Mouse (Mus musculus) left cerebral cortex, adult 2 months (tissue): ENCODE measurements at regions not wholly inside any gene's neighbourhood (a gene's known extent, or its start where the extent isn't known, plus 50 kb on each side); places are given as distances from the start of the nearest gene placed in this dataset.

ENCODE experiments used
- DNase-seq, 2 experiments: peaks; one replicate each; pipeline ENCODE4 v3.0.0; 2021 to 2022; ENCODE audit warnings: low spot score in 2 of 2, mixed read lengths in 1 of 2; ENCODE audit errors: extremely low spot score in 1 of 2
- H3K27ac ChIP-seq: fragments of 200-600 bp; 2 replicates; pipeline ENCODE4 v1.8.1; 2022
- H3K4me3 ChIP-seq: fragments of 200-600 bp; 2 replicates; pipeline ENCODE4 v1.8.1; 2022
- CTCF ChIP-seq: fragments of 200-600 bp; IDR thresholded peaks from 2 replicates; pipeline ENCODE4 v1.8.1; 2022; ENCODE audit warnings: antibody characterized with exemption, mild to moderate bottlenecking, moderate library complexity
- intact Hi-C: fragments of 180-260 bp; cut with DNase I; formaldehyde crosslinking; loops from one replicate; pipeline ENCODE4 v1.15.1; 2025

DNA sequence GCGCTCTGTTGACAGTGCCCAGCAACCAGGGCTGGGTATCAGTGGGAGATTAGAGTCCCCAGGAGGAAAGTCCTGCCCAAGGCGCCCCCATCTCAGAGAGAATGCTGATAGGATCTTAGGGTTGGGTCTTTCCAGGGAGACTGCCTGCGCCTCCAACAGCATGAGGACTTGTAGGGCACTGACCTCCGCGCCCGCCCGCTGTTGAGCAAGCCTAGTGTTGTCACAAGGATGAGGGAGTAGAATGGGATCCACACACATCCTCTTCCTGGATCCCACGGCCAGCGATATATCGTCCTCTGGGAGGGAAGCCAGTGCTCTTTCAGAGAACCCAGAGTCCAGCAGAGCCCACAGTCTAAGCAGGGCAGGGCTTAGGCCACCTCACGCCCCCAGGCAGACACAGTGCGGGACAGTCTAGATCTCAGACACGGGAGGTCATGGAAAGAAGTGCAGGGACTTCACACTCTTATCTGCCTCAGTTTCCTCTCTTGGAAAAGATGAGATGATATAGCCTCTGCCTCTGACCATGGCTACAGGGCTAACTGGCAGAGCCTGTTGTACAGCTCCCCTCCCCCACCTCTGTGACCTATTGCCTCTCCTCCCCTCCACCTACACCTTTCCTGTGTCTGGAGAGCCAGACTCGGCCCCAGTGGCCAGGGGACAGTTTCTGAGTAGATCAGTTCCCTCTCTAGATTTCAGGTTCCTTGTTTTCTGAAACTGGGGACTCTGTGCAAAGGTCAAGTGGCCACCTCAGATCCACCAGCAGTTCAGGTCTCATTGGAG, 52.0 kb upstream of the Dusp5 start:
- TF ChIP-seq CTCF = no peak
- no peak overlapping the region for H3K27ac ChIP-seq
- no peak overlapping the region for H3K4me3 ChIP-seq
- intact Hi-C loops = no loop called here
- no peak for DNase-seq

DNA sequence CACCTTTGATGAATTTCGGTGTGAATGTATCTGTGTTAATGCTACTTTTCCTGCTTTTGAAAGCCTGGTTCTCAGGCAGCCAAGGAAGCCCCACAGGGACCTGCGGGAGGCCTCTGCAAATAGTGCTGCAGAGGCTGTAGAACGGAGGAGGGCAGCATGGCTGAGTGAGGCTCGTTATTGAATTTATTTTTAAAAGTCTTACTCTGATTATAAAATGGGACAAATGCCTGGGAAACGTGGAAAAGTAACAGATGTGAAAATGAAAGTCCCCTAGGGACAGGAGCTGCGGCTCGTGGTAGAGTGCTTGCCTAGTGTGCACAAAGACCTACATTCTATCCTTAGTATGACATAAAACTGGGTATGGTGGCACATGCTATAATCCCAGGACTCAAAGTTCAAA, 59.7 kb upstream of the Dusp5 start:
- no peak for DNase-seq
- TF ChIP-seq CTCF = no peak
- no peak overlapping the region for H3K4me3 ChIP-seq
- intact Hi-C loops = no loop called here
- H3K27ac ChIP-seq = peak overlapping the region; percentile 5; the same call in 1 of the 2 replicates

GRCm38 (mm10) chr19:53464681-53465080, 64.2 kb upstream of the Dusp5 start:
- H3K27ac ChIP-seq = no peak overlapping the region
- DNase-seq = no peak
- intact Hi-C loops = no loop called here
- TF ChIP-seq CTCF = no peak
- H3K4me3 ChIP-seq = no peak overlapping the region

DNA sequence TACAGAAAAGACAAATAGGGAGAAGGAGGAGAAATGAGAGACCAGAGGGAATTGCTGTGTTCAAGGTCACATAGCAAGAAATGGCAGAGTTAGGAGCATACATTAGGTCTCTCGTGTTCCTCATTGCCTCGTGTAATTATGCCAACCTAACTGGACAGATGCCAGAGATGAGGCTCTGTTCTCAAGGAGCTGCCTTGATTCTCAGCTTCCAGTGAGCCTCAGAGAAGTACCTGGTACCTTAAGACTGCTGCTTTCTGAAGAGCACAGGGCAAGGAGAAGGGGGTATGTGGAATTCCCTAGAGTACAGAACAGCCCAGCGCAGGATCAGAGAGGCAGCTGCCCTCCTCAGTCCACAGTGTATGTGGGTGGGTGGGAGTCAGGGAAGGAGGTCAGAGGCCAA, 64.8 kb upstream of the Dusp5 start:
- Histone ChIP-seq H3K4me3 (no peak overlapping the region), H3K27ac (no peak overlapping the region)
- intact Hi-C loops = no loop called here
- no peak for TF ChIP-seq CTCF
- no peak for DNase-seq

DNA sequence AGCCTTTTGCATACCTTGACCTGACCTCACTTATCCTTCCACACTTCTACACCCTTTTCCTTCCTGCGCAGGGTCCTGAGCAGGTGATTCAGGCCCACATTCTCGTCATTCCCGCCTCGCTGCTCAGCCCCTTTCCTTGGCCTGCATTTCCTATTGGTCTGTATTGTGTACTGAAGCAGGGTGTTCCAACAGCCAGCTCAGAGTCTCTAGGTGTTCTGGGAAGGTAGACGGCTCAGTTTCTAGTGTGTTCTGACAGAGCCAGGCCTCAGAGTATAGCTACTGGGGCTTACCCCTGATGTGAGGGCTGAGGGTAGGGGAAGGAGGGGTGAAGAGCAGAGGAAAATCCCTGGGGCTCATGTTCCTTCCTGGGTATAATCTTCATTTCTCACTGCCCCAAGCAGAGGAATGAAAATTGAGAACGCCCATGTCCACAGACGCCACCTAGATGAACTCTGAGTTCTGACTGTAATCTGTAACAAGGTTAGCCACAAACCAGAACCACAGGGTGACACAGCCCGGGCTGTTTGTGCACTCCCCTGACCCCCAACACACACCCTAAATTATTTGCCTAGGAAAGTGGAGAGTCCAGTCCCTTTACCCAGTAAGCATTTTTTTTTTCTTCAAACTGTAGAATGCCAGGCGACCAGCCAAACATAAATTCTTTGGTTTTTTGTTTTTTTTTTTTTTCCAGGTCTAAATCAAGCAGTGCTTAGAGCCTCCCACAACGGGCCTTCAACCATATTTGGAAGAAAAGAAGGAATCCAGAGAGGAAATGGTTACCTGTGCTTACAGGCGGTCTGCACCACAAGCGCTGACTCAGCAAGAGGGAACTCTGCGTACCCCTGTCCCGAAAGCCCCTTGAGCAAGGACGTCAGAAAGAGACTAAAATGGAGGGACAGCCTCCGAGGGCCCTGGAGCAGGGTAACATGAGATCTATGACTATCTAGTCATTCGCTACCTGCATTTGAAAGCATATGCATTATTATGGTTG, 67.6 kb upstream of the Dusp5 start:
- no peak for TF ChIP-seq CTCF
- intact Hi-C loops = no loop called here
- H3K4me3 ChIP-seq = no peak overlapping the region
- DNase-seq = no peak
- no peak overlapping the region for H3K27ac ChIP-seq

DNA sequence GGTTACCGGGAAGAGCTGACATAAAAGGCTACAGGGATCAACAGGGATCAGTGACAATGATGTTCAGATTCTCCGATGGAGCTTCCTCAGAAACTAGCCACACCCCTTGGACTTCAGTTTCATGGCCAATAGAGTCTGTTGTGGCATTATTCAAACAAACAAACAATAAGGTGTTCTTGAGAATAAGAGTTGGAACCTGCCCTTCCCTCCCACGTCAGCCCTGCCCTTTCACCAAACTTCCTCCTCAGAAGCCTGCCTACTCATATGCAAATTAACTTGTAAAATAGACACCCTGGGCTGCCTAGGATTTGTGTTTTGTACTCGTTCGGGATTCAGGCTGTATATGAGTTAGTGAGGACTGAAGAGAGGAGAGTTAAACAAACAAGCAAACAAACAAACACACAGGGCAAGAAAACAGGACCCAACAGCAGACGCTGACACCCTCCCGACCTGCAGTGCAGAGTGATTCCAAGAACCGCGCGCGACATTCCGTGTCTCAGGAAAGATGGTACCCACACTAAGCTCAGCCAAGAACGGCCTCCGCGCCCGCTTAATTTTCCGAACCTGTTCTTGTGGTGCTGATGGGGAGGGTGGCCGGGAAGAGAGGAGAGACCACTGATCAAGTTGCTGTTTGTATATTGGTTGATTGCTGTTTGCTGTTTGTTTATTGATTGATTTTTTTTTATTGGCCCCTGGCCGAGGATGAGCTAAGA, 68.4 kb upstream of the Dusp5 start:
- intact Hi-C loops = no loop called here
- Histone ChIP-seq H3K4me3 (no peak overlapping the region), H3K27ac (no peak overlapping the region)
- TF ChIP-seq CTCF = no peak
- DNase-seq = no peak

DNA sequence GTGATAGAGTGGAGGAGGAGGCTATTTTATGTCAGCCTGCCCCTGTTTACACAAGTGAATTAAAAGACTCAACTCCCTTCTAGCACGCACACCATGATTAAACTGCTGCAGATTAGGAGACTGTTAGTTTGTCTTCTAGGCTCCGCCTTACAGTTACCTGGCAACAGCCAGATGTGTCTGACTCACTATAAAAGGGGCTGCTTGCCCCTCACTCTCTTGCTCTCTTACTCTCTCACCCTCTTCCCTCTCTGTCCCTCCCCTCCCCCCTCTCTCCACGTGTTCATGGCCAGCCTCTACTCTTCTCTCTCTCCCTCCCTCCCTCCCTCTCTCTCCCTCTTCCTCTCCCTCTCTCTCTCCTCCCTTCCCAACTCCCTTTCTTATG, 69.0 kb upstream of the Smndc1 start:
- no peak for TF ChIP-seq CTCF
- Histone ChIP-seq H3K27ac (no peak overlapping the region), H3K4me3 (no peak overlapping the region)
- DNase-seq = no peak
- intact Hi-C loops = no loop called here

- Histone ChIP-seq H3K4me3 (no peak overlapping the region), H3K27ac (no peak overlapping the region)
- TF ChIP-seq CTCF = no peak
- intact Hi-C loops = no loop called here
- DNase-seq = no peak
These were observed 68.5 kb upstream of the Smndc1 start for GRCm38 (mm10) chr19:53458770-53459406.

GRCm38 (mm10) chr19:53456681-53457080, 66.3 kb upstream of the Smndc1 start:
- intact Hi-C loops = no loop called here
- DNase-seq = no peak
- no peak for TF ChIP-seq CTCF
- no peak overlapping the region for H3K4me3 ChIP-seq
- H3K27ac ChIP-seq = no peak overlapping the region

- intact Hi-C loops = no loop called here
- TF ChIP-seq CTCF = no peak
- no peak for DNase-seq
- no peak overlapping the region for H3K27ac ChIP-seq
- no peak overlapping the region for H3K4me3 ChIP-seq
These were observed 64.2 kb upstream of the Smndc1 start for GRCm38 (mm10) chr19:53454571-53454970.

- intact Hi-C loops = no loop called here
- no peak for DNase-seq
- no peak for TF ChIP-seq CTCF
- H3K4me3 ChIP-seq = no peak overlapping the region
- H3K27ac ChIP-seq = no peak overlapping the region
These were observed 63.7 kb upstream of the Smndc1 start for GRCm38 (mm10) chr19:53454059-53454458.
